13 mouse cellular contexts compared by ENCODE assay signal in genomic region chr12:12218947-12219346, GRCm38 (mm10). TPM values are rescaled to one million over a fixed set of nuclear protein-coding genes. Genes with fewer than 3 reads are reported as not detected.
"Had no signal": no experiment of that assay in that cellular context is flagged by ENCODE, and none has a peak within 500 bp of the region (broad histone marks: within the 10 kb centered on the region; RNA-seq: fewer than 3 reads in every experiment).

No protein-coding gene starts in this region.

- H3K9me3 ChIP-seq: limb, embryonic 15.5 days; liver, embryonic 13.5 days; lung, embryonic 15.5 days; neural tube, embryonic 15.5 days; stomach, embryonic 15.5 days had no signal

- H3K27me3 ChIP-seq: limb, embryonic 15.5 days; liver, embryonic 13.5 days; lung, embryonic 15.5 days; neural tube, embryonic 15.5 days; stomach, embryonic 15.5 days had no signal

- ATAC-seq: liver, postnatal 0 days had no signal

- H3K4me2 ChIP-seq: limb, embryonic 15.5 days; liver, embryonic 13.5 days; lung, embryonic 15.5 days; neural tube, embryonic 15.5 days; stomach, embryonic 15.5 days had no signal

- H3K27ac ChIP-seq: kidney, postnatal 0 days; limb, embryonic 15.5 days; liver, embryonic 13.5 days; lung, embryonic 15.5 days; neural tube, embryonic 15.5 days; stomach, embryonic 15.5 days had no signal

- H3K36me3 ChIP-seq: limb, embryonic 15.5 days; liver, embryonic 13.5 days; lung, embryonic 15.5 days; neural tube, embryonic 15.5 days; stomach, embryonic 15.5 days had no signal

- H3K9ac ChIP-seq: limb, embryonic 15.5 days; liver, embryonic 13.5 days; liver, postnatal 0 days; lung, embryonic 15.5 days; neural tube, embryonic 15.5 days; stomach, embryonic 15.5 days had no signal

- DNase-seq: kidney, adult 11 months; kidney, adult 9 months; kidney, postnatal 36 days; liver, embryonic 13.5 days; liver, postnatal 0 days; midbrain, embryonic 14.5 days; thymus, postnatal 4 days had no signal

- H3K4me1 ChIP-seq: limb, embryonic 15.5 days; liver, embryonic 13.5 days; lung, embryonic 15.5 days; stomach, embryonic 15.5 days had no signal

- H3K4me3 ChIP-seq: limb, embryonic 15.5 days; liver, embryonic 13.5 days; lung, embryonic 15.5 days; myocyte; neural tube, embryonic 15.5 days; stomach, embryonic 15.5 days had no signal

RNA-seq across cellular contexts. Expression of gene Fam49a, which starts 43.0 kb away (rescaled TPM):
- polyA plus RNA-seq: myocyte had no signal
